Mouse (Mus musculus) midbrain, embryonic 10.5 days (tissue): ENCODE data around the gene Traf3. TPM values are rescaled to one million over a fixed set of nuclear protein-coding genes. Genes with fewer than 3 reads are reported as not detected.

ENCODE experiments used
- DNase-seq: peaks from one replicate; pipeline ENCODE4 v3.0.0-alpha.2; 2017; ENCODE audit warnings: low spot score
- H3K27ac ChIP-seq: fragments of 300-500 bp; sonication (generic); replicated peaks from 2 replicates; pipeline ENCODE4 v1.5.1; 2016; ENCODE audit warnings: mild to moderate bottlenecking
- H3K27me3 ChIP-seq: fragments of 300-500 bp; sonication (generic); 2 replicates; pipeline ENCODE4 v1.6.1; 2016; ENCODE audit warnings: low read depth, mild to moderate bottlenecking; ENCODE audit not compliant: poor library complexity, severe bottlenecking
- H3K36me3 ChIP-seq: fragments of 300-500 bp; sonication (generic); 2 replicates; pipeline ENCODE4 v1.6.1; 2016; ENCODE audit warnings: mild to moderate bottlenecking, moderate library complexity
- H3K4me1 ChIP-seq: fragments of 300-500 bp; sonication (generic); 2 replicates; pipeline ENCODE4 v1.6.1; 2016
- H3K4me3 ChIP-seq: fragments of 300-500 bp; sonication (generic); 2 replicates; pipeline ENCODE4 v1.5.1; 2016; ENCODE audit warnings: mild to moderate bottlenecking, moderate library complexity
- H3K9me3 ChIP-seq: fragments of 300-500 bp; sonication (generic); replicated peaks from 2 replicates; pipeline ENCODE4 v1.6.1; 2016; ENCODE audit warnings: mild to moderate bottlenecking
- WGBS: fragments of 180-500 bp; shearing (Covaris S2); methylation state at CpG from one replicate; pipeline ENCODE4 v1.1.7; 2016; 5-methylcytosine and 5-hydroxymethylcytosine counted together
- polyA plus RNA-seq: library from polyadenylated mRNA; unstranded; fragments of >200 nt; fragmentation: Nextera tagmentation; extraction: Ambion mirVana; gene quantifications from 2 replicates; pipeline ENCODE4 v1.2.1, GENCODE M21; 2016

The Traf3 gene
- polyA plus RNA-seq = 11.5 and 15.0 TPM in 2 replicates

DNA sequence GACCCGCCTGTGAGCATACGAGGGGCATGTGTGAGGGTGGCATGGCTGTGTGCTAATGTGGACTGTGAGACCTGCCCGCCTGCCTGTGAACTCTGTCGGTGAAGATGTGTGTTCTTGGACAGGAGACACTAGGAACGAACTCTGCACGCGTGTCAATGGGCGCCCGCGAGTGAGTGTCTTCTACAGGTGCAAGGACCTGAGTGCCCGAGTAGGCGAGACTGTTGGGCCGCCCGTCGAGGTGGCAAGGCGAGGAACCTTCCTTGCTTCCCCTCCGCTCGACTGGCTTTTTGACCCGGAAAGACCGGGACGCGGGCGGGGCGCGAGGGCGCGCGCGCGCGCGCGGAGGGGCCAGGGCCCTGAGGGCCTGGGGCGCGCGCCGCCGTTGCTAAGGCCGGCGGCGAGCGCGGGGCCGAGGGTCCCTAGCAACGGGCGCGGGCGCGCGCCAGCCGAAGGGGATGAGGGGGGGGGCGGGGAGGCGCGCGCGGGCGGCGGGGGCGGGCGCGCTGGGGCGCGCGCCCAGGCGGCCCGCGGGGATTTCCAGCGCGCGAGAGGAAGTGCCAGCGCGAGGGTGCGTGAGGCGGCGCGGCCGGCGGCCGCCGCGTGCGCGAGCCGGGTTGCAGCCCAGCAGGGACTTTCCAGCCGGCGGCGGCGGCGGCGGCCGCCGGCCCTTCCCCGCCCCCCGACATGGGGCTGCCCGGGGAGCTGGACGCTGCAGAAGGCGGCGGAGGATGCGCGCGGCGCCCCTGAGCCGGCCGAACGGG is at the start of gene Traf3:
TSS of gene Traf3 (plus strand) at position 540 of the 761 bp plus-strand sequence.
- H3K4me1 ChIP-seq = peaks cover 64% of the 10 kb centered on the region
- 6% methylated on average over 80 of the region's 105 CpGs for whole genome bisulfite sequencing

DNA sequence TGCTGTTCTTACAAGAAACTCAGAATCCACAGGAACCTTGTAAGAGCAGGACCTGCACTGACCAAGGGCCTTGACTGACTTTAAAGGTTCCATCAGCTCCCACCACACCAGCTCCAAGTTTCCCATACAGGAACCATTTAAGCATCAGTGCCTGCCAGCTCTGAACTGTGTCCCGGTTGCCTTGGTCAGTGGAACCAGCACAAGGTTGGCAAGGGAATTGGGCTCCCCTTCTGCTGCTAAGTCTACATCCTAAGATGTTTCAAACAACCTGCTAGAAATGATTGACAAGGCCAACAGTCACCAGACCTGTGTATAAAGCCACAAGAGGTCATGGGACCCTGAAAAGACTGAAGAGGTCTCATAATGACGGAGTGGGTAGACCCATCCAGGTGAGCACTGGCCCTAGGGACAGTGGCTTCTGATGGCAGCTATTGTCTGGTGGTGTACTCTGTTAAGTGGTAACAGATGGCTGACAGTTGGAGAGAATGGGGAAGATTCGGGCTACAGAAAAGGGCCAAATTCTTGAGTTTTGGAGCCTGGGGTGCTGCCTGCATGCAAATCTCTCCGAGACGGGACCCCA is 46.6 kb upstream of the Traf3 start:
- WGBS = 89% methylated on average over 5 of the region's 5 CpGs
- no peak overlapping the region for H3K27ac ChIP-seq
- H3K36me3 ChIP-seq = peaks cover 50% of the 10 kb centered on the region

More for the DNA sequence above, at the start of gene Traf3:
- no peaks in the 10 kb centered on the region for H3K27me3 ChIP-seq
- H3K9me3 ChIP-seq = no peaks in the 10 kb centered on the region
- DNase-seq = peak; percentile 83
- peak within 1 kb of the TSS; percentile 88 for H3K4me3 ChIP-seq
- H3K36me3 ChIP-seq = peaks cover 2% of the 10 kb centered on the region; the same call in 1 of the 2 replicates
- H3K27ac ChIP-seq = peak within 1 kb of the TSS; percentile 92

GRCm38 (mm10) chr12:111120976-111121645 is 45.1 kb upstream of the Traf3 start:
- Histone ChIP-seq H3K9me3 (0 out of 2 replicates have a peak, but pooled peaks cover 6% of the 10 kb centered on the region), H3K27me3 (no peaks in the 10 kb centered on the region), H3K36me3 (peaks cover 42% of the 10 kb centered on the region), H3K4me3 (no peak overlapping the region), H3K4me1 (peaks cover 18% of the 10 kb centered on the region), H3K27ac (no peak overlapping the region)
- no peak for DNase-seq
- WGBS = 96% methylated on average over 9 of the region's 9 CpGs

More for the DNA sequence above, 46.6 kb upstream of the Traf3 start:
- Histone ChIP-seq H3K27me3 (no peaks in the 10 kb centered on the region), H3K9me3 (0 out of 2 replicates have a peak, but pooled peaks cover 6% of the 10 kb centered on the region), H3K4me1 (peaks cover 21% of the 10 kb centered on the region), H3K4me3 (no peak overlapping the region)
- DNase-seq = no peak

DNA sequence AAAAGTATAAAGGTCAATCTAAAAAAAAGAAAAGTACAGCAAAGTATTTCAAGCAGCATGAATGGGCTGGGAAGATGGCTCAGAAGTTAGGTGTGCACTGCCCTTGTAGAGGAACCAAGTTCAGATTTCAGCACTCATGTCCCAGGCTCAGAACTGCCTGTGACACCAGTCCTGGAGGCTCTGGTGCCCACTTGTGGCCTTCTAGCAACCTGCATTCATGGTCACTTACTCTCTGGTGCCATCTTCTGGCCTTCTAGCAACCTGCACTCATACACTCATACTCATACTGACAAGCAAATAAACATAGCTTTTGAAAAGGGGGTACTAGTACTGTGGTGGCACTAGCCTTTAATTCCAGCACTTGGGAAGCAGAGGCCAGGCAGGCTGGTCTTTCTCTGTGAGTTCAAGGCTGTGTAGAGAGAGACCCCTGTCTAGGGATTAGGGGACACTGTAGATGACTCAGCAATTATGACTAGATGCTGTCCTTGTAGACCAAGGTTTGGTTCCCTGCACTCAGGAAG is 43.8 kb upstream of the Traf3 start:
- Histone ChIP-seq H3K27ac (no peak overlapping the region), H3K4me3 (no peak overlapping the region), H3K36me3 (peaks cover 29% of the 10 kb centered on the region), H3K9me3 (0 out of 2 replicates have a peak, but pooled peaks cover 6% of the 10 kb centered on the region), H3K4me1 (peaks cover 13% of the 10 kb centered on the region), H3K27me3 (no peaks in the 10 kb centered on the region)
- DNase-seq = no peak

DNA sequence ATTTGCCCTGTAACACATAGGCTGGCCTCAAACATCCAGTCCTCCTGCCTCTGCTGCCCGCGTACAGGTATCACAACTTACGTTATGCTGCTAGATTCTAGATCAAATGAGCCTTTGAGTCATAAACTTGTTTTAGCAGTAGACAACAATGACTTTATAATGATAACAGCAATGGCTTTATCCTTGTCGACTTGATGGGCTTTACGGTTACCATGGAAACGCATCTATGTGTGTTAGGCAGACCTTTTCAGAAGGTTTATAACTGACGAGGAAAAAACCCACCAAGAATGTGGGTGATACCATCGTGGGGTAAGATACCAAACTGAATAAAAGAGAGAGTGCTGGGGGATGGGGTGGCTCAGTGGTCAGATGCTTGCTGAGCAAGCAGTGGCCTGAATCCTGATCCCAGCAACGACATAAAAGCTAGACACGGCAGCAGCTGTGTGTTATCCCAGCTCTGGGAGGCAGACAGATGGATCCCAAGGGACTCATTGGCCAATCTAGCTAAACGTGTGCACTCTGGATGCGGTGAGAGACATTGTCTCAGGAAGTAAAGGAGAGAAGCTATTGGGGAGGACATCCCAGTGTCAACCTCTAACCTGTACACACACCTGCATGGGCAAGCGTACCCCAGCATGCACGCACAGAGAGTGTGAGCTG is 41.4 kb upstream of the Traf3 start:
- H3K27me3 ChIP-seq = no peaks in the 10 kb centered on the region
- DNase-seq = no peak
- no peak overlapping the region for H3K4me3 ChIP-seq
- H3K4me1 ChIP-seq = peaks cover 10% of the 10 kb centered on the region
- H3K9me3 ChIP-seq = 0 out of 2 replicates have a peak, but pooled peaks cover 6% of the 10 kb centered on the region
- WGBS = 83% methylated on average over 14 of the region's 14 CpGs
- no peak overlapping the region for H3K27ac ChIP-seq
- H3K36me3 ChIP-seq = peaks cover 8% of the 10 kb centered on the region

- H3K27me3 ChIP-seq = no peaks in the 10 kb centered on the region
- 0 out of 2 replicates have a peak, but pooled peaks cover 6% of the 10 kb centered on the region for H3K9me3 ChIP-seq
- peaks cover 10% of the 10 kb centered on the region for H3K4me1 ChIP-seq
- H3K27ac ChIP-seq = no peak overlapping the region
- H3K4me3 ChIP-seq = no peak overlapping the region
- no peak for DNase-seq
- peaks cover 8% of the 10 kb centered on the region for H3K36me3 ChIP-seq
- 82% methylated on average over 6 of the region's 6 CpGs for WGBS
These were observed 40.5 kb upstream of the Traf3 start for GRCm38 (mm10) chr12:111125666-111126065.

DNA sequence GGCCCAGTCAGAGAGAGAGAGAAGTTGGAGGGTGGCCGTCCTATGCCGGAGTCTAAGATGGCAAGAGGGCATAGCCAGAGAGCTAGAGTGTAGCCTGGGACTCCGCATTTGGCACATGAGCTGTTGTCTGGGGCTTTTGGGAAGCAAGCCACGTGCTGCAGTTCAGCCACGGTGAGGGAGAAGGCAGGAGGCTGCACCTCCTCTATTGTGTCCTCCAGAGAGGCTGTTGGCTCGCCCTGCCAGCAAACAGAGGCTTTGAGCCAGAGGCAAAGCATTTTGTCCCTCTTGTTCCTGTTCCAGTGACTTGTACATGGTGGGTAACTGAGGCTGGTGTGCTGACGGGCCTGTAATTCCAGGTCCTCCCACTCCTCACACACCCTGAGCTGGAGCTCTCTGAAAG is 32.0 kb upstream of the Traf3 start:
- Histone ChIP-seq H3K4me1 (0 out of 2 replicates have a peak, but pooled peaks cover 5% of the 10 kb centered on the region), H3K27me3 (no peaks in the 10 kb centered on the region), H3K4me3 (no peak overlapping the region), H3K27ac (no peak overlapping the region; the same call in 1 of the 2 replicates), H3K9me3 (peaks cover 5% of the 10 kb centered on the region; the same call in 1 of the 2 replicates), H3K36me3 (no peaks in the 10 kb centered on the region)
- 87% methylated on average over 7 of the region's 7 CpGs for WGBS
- no peak for DNase-seq

DNA sequence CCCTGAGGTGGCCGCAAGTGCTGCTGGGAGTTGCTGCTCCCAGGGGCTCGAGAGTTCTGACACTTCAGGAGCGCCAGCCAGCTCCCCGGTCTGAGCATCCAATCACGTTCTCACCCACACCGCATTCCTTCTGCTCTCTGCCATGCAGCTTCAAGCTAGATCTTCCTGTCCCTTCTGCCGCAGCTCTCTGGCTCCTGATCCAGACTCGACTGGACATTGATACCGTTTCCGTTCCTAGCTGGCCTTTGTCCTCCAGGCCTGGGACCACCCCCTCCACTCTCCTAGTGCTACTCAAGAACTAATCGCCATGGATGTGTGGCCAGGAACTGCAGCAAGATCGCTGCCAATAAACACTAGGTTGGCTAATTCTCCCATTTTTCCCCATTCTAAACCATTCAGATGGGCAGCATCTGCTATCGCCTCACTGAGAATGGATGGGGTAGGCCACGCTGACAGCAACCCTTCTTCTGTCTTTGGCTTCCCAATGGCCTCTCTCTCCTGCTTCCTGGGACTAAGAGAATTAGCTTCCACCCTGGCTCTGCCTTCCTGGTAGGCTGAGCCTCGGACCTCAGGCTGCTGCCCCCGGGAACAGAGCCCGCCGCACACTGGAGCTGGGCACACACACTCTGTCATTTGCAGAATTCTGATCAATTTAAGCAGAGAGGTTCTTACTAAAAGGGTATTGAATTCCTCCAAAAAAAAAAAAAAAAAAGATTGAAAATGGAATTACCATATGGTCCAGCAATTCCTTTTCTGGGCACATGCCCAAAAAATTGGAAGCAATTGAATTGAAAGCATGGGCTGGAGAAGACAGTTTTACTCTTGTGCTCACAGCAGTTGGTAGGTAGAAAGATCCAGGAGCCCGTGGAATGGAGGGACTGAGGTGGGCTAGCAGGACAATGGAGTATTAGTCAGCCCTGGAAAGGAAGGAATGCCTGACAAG is 31.1 kb upstream of the Traf3 start:
- DNase-seq = no peak

DNA sequence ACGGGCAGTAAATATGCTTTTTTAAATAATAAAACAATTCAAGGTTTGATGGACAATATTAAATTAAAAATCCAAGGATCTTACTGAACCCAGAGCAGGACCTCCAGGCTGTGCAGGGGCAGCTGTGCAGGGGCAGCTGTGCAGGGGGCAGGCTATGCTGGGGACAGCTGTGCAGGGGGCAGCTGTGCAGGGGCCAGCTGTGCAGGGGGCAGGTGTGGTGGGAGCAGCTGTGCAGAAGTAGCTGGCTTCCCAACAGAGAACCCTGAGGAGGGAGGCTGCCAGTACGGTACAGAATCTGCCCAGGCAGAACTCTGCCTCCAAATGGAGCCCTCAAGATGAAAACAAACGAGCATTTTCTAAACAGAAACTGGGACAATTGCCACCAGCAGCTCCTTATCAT is 30.2 kb upstream of the Traf3 start:
- 79% methylated on average over 3 of the region's 3 CpGs for WGBS

More for the DNA sequence above, 31.1 kb upstream of the Traf3 start:
- Histone ChIP-seq H3K27me3 (no peaks in the 10 kb centered on the region), H3K36me3 (no peaks in the 10 kb centered on the region), H3K4me1 (0 out of 2 replicates have a peak, but pooled peaks cover 5% of the 10 kb centered on the region), H3K4me3 (no peak overlapping the region), H3K9me3 (peaks cover 9% of the 10 kb centered on the region; the same call in 1 of the 2 replicates), H3K27ac (no peak overlapping the region; the same call in 1 of the 2 replicates)
- 83% methylated on average over 19 of the region's 19 CpGs for WGBS

DNA sequence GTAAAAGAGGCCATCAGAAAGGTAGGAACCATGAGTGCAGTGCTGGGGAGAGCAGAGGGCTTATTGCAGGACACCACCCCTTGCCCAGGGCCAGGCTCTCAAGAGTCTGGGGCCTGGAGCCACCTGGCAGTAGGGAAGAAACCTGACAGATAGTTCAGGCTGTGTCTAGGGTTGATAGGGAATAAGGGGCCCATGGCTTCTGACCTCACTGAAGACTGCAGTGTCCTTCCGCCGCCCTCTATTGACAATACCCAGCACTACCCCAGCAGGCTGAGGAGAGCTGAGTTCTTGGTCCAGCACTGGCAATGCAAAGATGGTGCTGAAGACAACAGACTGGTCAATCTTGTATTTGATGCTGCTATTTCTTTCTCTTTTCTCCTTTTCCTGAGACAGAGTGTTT is 29.1 kb upstream of the Traf3 start:
- Histone ChIP-seq H3K4me3 (no peak overlapping the region), H3K36me3 (no peaks in the 10 kb centered on the region), H3K9me3 (peaks cover 9% of the 10 kb centered on the region; the same call in 1 of the 2 replicates), H3K27me3 (no peaks in the 10 kb centered on the region), H3K4me1 (0 out of 2 replicates have a peak, but pooled peaks cover 5% of the 10 kb centered on the region), H3K27ac (no peak overlapping the region)
- WGBS = 56% methylated on average over 2 of the region's 2 CpGs
- no peak for DNase-seq

More for the DNA sequence above, 30.2 kb upstream of the Traf3 start:
- Histone ChIP-seq H3K27me3 (no peaks in the 10 kb centered on the region), H3K36me3 (no peaks in the 10 kb centered on the region), H3K4me1 (0 out of 2 replicates have a peak, but pooled peaks cover 5% of the 10 kb centered on the region), H3K4me3 (no peak overlapping the region), H3K27ac (no peak overlapping the region), H3K9me3 (peaks cover 9% of the 10 kb centered on the region; the same call in 1 of the 2 replicates)
- DNase-seq = no peak

DNA sequence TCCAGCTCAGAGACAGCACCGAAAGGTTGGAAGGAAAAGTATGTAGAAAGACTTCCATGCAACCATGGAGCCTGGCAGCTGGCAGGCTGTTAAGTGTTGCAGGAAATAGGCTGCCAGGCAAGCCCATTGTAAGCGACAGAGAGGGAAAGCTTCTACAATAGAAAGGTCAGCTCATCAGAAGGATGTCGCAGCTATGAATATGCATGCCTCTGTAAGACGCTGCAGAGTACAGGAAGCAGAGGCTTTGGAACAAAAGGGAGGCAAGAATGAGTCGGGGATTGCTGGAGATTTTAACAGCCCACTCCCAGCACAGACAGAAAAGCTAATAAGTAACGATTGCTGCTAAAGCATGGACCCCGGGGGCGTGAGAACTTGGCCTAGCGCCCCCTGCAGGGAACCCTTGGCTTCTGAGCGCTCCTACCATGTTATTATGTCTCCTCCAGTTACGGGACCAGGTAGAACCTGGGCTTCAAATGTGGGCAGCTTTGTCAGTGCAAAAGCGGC is 23.1 kb upstream of the Traf3 start:
- peak overlapping the region; percentile 32 for H3K4me3 ChIP-seq
- peak; percentile 73 for DNase-seq
- 16% methylated on average over 12 of the region's 12 CpGs for WGBS

More for the DNA sequence above, 23.1 kb upstream of the Traf3 start:
- H3K27ac ChIP-seq = peak overlapping the region; percentile 88
- H3K4me1 ChIP-seq = peaks cover 49% of the 10 kb centered on the region
- H3K27me3 ChIP-seq = peaks cover 17% of the 10 kb centered on the region
- peaks cover 5% of the 10 kb centered on the region; the same call in 1 of the 2 replicates for H3K9me3 ChIP-seq
- no peaks in the 10 kb centered on the region for H3K36me3 ChIP-seq
